Mouse (Mus musculus) lung, postnatal 4 days (tissue): ENCODE results near the gene Tm9sf3.

Experiments
- DNase-seq, 2 experiments: peaks; one replicate each; pipeline ENCODE4 v3.0.0; 2021

Tm9sf3 gene

DNA sequence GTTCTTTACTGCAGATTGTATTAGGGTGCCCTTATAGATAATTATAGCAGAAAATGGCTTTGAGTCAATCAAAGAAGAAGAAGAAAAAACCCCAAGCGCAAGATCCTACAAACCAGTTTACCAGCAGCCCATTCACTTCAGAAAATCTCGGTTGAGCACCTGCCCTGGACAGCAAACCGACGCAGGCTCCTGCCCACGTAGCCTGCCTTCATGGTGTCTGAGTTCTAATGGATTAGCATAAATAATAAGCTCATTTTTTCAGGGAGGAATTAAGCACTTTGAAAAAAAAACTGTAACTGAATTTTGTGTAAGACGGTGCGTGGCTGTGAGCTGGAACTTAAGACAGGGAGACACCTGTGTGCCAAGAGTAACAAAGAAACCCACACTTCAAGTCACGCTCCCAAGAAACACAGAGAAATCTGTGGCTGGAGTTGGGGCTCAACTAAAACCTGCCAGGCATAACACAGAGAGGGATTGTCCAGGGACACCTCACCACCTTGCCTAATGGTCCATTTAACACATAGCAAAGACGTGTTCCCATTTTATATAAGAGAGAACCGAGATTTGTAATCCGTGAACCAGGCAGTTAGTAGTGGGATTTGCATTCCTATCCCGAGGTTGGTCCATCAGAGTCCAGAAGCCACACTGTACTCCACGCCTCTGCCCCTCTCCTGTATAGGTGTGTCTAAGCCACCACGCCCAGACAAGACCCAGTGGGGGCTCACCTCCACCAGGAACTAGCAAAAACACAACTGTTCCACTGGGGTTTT, 98.5 kb downstream of the Tm9sf3 start:
- no peak for DNase-seq

- DNase-seq = no peak
These were observed 99.2 kb downstream of the Tm9sf3 start for GRCm38 (mm10) chr19:41164447-41165095.
